Mouse (Mus musculus) layer of hippocampus, adult 8-10 months (tissue): ENCODE measurements around the gene Gm17359. TPM values are rescaled to one million over a fixed set of nuclear protein-coding genes. Genes with fewer than 3 reads are reported as not detected.

Source experiments
- DNase-seq, 2 experiments: peaks; one replicate each; pipeline ENCODE4 v3.0.0; 2022; ENCODE audit warnings: low spot score in 2 of 2
- total RNA-seq, 4 experiments: library from RNA; stranded (reverse); gene quantifications; 2 replicates each; pipeline ENCODE4 v1.2.4; 2022

The Gm17359 gene
- total RNA-seq, 4 experiments from 2014 or later, result not detected

DNA sequence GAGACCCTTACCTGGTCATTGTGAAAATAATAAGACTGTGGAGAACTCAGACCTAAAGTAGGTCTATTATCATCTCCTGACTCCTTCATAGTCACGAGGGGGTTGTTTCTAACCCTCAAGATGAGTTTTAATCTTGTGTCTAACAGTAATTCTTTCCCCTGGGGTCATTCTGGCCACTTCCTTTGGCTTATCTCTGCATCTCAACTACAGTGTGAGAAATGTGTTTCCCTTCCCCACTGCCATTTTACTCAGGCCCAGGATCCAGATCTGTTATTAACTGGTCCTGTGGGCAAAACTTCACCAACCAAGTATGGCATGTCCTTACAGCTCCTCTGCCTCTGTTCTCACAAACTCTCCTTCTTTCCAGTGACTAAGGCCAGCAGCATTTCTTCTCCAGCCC is 12.8 kb downstream of the Gm17359 start:
- no peak for DNase-seq

DNA sequence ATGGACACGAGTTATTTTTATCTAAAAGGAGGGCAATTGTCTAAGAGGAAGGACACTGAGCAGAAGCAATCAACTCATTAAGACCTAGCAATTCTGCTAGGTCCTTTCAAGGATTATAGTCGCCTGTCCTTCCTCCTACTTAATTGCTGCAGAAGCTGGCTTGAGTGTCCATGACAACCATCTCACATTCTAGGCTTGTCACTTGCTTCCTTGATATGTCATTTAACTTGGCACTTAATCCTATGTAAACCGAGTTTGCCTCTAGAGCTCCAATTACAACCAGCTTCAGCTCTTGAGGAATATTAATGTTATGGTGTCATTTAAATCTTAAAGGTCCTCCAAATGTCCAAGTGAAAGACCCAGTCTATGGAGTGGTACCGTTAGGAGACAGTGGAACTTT is 22.3 kb downstream of the Gm17359 start:
- DNase-seq, result no peak

DNA sequence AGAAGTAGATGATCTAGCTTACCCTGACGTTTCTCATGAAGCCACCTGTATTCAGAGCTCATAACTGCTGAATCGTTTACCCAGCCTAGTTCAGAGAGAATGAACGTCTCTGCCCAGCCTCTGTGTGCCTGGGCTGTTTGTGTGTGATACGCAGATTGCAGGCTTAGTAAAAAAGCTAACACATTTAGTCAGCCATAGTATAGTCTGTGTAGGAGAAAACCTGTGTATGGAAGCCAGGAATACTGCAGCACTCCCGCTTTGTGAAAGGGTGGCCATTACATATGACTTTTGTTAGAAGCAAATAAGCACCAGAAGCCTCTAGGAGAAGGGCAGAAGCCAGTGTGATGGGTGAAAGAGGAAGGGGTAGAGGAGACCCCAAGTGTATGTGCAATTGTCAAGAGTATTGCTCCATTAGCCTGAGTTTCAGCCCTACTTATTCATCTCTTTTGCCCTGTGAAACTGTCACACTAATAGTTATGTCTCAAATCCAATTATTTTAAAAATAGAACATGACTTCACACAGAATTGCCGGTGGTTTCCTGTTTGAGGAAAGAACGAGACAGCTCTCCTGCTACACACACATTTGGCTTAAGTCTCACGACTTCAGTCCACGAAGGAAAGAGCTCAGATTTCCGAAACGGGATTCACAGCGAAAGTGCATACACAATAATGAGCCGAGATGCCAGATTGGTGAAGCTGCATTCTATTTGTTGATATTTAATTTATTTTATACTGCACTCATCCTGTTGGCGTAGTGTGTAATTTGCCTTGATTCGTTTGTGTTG is 24.0 kb downstream of the Gm17359 start:
- DNase-seq, result peak in 1 of 2 experiments; percentile 6

GRCm38 (mm10) chr3:79366098-79366497 is 29.6 kb downstream of the Gm17359 start:
- DNase-seq, result no peak

GRCm38 (mm10) chr3:79368306-79368705 is 31.8 kb downstream of the Gm17359 start:
- DNase-seq, result no peak

GRCm38 (mm10) chr3:79370385-79370929 is 34.0 kb downstream of the Gm17359 start:
- no peak for DNase-seq

DNA sequence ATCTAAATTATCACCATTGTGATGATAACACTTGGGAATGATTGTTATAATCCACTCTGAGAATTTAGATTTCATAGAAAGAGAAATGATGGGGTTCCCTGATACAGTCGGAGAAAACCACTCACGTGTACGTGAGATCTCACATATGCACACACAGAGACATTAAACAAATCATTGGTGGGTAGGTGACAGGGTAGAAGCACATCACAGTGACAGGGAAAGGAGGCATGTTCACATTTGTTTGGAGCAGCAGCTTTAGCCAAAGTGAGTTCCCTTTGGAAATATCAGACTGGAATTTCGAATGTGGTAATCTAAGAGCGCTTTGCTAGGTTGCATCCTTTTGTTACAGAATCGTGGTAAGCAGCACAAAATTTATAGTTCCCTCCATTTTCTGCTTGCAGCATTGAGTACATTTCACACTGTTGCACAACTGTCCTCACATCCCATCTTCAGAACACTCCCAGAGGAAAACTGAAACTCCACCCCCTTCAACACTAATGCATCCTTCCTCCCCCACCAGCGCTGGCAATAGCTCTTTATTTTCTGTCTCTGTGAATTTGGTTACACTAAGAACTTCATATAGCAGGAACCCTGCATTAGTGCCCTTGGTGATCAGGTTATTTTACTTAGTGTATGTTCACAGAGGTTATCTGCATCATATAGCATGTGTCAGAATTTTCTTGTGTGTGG is 35.2 kb downstream of the Gm17359 start:
- no peak for DNase-seq

DNA sequence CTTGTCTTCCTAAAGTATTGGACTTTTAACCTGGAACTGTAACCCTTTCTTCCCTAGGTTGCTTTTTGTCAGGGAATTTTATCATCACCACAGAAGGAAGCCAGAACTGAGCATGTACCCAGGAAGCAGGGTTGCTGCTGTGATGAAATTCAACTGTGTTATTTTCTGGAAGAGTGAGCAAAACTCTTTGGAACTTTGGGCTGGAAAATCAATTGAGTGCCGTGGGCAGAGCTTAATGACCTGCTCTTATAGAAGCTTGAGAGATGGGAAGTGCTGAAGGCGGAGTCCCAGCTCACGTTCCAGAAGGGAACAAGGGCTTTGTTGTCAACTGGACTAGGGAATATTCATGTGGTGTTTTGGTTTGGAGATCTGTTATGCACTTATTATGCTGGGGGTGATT is 37.5 kb downstream of the Gm17359 start:
- DNase-seq, result no peak

- DNase-seq, result no peak
Measured at GRCm38 (mm10) chr3:79378086-79378485, 41.6 kb downstream of the Gm17359 start.

DNA sequence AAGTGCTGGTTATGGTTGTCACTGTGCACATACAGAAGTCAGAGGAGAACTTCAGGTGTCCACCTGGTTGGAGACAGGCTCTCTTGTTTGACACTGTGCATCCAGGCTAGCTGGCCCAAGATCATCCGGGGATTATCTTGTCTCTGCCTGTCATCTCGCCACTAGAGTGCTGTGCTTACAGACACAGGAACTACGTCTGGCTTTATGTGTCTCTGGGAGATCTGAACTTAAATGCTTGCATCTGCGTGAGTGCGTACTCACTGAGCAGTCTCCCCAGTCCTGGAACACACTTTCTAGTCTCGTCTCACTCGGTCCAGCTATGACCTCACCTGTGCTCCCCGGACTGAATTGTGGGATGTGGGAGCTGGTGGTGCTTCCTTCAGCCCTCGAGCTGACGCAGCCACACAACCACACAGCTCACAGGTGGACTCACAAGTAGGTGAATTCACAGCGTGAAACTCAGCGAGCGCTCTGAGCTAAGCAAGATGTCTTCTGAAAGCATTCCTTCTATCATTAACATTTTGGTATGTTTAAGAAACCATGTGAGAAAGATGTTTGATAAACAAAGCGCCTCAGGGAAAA is 42.9 kb downstream of the Gm17359 start:
- DNase-seq, result no peak

GRCm38 (mm10) chr3:79379873-79380595 is 43.6 kb downstream of the Gm17359 start:
- DNase-seq, result no peak

GRCm38 (mm10) chr3:79381398-79381797 is 44.9 kb downstream of the Gm17359 start:
- DNase-seq, result no peak

DNA sequence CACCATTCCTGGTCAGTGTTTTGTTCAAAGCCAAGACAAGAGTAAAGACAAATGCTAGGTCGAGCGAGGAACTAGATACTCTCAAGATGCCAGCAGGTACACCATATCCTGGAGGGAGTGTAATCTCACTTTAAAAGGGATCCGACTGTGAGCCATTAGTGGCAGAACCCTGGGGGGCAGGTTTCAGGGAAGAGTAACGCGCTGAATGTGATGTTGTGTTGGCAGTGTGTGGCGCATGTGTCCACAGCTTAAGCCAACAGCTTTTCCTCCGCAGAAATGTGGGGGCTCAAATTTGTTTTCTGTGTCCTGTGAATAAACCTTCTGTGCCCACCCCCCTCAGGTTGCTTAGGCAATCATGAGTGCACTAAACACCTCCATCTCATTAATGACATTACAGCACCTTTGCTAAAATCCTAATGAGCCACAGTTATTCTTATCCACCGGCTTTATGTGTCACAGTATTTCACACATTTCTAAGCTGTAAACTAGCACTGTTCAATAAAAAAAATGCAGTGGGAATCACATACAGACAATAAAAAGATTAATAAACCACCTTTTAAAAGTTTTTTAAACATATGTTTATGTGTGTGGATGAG is 49.1 kb downstream of the Gm17359 start:
- DNase-seq, result no peak

DNA sequence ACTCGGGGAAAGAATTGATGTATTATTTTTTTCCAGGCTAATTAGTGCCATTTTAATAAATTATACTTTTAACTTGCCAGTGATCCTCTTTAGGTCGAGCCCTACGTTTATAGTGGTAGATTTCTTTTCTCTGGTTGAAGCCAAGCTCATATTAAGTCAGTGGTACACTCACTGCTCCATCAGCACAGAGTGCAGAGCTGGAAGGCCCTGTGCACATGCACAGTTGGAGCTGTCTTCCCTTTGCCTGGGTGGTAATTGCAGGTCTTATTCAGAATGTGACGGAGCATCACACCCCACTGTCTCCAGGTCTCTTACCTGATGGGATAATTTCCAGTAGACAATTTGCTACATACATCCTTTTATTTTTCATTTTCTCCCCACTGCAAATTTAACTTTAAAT is 52.6 kb downstream of the Gm17359 start:
- DNase-seq, result no peak

DNA sequence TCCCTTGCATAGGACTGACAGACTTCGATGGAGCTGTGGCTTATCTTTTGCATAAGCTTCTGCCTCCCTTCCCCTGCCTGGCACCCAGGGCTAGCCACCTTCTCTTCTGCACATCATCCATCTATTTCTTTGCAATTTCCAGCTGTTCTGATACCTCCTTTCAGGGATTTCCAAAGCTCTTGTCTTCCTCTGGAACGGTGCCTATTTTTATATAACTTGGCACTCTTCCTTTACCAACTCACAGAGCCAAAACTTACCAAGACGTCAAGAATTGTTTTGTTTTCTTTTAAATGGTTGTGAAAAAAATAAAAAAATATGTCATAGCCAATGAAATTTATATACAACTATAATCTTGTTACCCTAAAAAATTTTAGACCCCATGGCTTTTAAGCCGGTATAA is 64.1 kb downstream of the Gm17359 start:
- DNase-seq, result no peak

GRCm38 (mm10) chr3:79402056-79402455 is 65.6 kb downstream of the Gm17359 start:
- no peak for DNase-seq

DNA sequence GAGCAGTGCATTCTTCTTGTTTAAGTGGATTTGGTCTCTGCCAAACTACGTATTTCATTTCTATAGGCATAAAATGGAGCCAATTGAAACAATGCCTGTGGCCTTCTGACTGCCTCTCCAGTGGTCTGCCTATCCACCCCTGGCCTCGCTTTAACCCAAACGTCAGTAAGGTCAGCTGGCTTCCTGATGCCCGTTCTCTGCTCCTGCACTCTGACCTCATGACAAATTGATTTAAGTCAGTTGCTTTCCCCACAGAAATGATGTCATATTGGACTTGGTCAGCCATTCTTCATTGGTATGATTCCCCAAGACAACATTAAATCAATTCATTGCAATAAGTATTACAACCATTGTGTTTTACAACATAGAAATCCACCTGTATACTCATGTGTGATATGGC is 72.1 kb downstream of the Gm17359 start:
- DNase-seq, result no peak

DNA sequence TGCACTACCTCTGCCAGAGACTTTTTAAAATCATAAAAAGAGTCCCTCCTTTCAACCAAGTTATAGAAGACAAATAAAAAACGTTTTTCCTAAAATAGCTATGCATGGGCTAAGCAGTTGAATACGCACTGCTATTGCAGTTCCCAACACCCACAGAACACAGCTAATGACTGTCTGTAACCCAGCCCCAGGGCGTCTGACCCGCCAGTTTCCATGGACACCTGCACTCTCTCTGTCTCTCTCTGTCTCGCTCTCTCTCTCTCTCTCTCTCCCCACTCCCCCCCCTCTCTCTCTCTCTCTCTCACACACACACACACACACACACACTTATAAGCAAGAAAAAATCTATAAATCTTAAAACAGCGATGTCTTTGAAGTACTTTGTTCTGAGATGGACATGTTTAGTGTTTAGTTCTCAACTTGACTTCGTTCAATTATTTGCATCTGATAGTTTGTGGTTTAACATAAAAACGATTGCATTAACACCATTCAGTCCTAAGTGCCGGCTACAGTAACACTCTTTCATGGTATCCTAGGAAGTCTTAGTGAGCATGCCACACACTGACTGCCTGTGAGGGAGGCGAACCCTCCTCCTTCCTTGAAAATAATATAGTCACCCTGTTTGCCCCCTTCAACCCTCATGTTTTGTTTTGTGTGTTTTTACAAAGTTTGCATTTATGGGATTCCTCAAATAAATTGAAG is 73.6 kb downstream of the Gm17359 start:
- DNase-seq, result no peak

DNA sequence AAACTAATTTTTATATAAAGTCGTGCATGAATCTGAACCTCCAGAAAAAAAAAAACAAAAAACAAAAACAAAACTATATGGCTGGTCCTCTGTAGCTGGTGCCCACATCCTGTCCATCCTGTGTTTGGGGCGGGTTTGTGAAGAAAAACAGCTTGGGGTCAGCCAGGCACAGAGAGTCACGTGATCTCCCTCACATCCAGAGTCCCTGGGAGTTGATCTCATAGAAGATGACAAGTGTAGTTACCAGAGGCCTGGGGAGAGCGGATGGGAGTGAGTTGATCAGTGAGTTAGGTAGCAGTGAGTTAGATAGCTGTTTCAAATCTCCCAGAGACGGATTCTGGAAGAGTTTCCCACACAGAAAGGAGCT is 74.2 kb downstream of the Gm17359 start:
- DNase-seq, result no peak

- no peak for DNase-seq
Measured at GRCm38 (mm10) chr3:79411666-79412065, 75.2 kb downstream of the Gm17359 start.

DNA sequence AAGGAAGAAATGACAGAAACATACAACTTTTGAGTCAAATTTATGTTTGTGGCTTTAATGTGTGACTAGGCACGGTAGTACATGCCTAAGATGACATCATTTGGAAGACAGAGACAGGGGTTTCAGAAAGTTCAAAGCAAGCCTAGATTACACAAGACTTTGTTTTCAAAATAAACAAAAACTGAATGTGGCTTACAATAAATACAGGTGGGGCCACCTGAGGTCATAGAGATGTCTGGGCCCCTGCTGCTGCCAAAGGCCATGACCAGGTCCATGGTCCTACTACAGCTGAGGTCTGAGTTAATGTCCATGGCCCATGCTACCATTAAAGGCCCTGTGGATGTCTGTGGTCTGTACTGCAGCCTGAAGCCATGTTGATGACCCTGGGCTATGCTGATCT is 77.0 kb downstream of the Gm17359 start:
- no peak for DNase-seq
